Mouse (Mus musculus) hindlimb bud, embryonic 11.5 days (tissue): Measurements from ENCODE around the gene Stip1.
"Not testable (repeated sequence)": the region's sequence is repeated elsewhere in the genome, so short reads cannot be mapped to it uniquely, and the experiment has no call there.

Source experiments
- DNase-seq: peaks from one replicate; pipeline ENCODE4 v3.0.0-alpha.2; 2012; ENCODE audit warnings: low read depth, low spot score; ENCODE audit errors: extremely low spot score

Gene Stip1

GRCm38 (mm10) chr19:7039841-7040636, at the start of gene Stip1:
Stip1 (minus strand) TSS chr19:7039967.
- DNase-seq: peak; percentile 99

GRCm38 (mm10) chr19:7089050-7089449, 49.3 kb upstream of the Stip1 start:
- no peak for DNase-seq

- DNase-seq: no peak
Measured at GRCm38 (mm10) chr19:7088558-7088957, 48.8 kb upstream of the Stip1 start.

- no peak for DNase-seq
Measured at GRCm38 (mm10) chr19:7084734-7085133, 45.0 kb upstream of the Stip1 start.

GRCm38 (mm10) chr19:7083035-7083794, 43.4 kb upstream of the Stip1 start:
- DNase-seq: no peak

- DNase-seq: no peak
Measured at GRCm38 (mm10) chr19:7081516-7082266, 41.9 kb upstream of the Stip1 start.

- no peak for DNase-seq
Measured at GRCm38 (mm10) chr19:7078271-7078670, 38.5 kb upstream of the Stip1 start.

- DNase-seq: no peak
Measured at GRCm38 (mm10) chr19:7077666-7078065, 37.9 kb upstream of the Stip1 start.

- not testable (repeated sequence) for DNase-seq
Measured at GRCm38 (mm10) chr19:7075336-7075735, 35.6 kb upstream of the Stip1 start.

GRCm38 (mm10) chr19:7073997-7074781, 34.4 kb upstream of the Stip1 start:
- DNase-seq: no peak

GRCm38 (mm10) chr19:7072221-7072620, 32.5 kb upstream of the Stip1 start:
- no peak for DNase-seq

- no peak for DNase-seq
Measured at GRCm38 (mm10) chr19:7070775-7071174, 31.0 kb upstream of the Stip1 start.

GRCm38 (mm10) chr19:7069781-7070763, 30.3 kb upstream of the Stip1 start:
- no peak for DNase-seq

- DNase-seq: no peak
Measured at GRCm38 (mm10) chr19:7068661-7069531, 29.1 kb upstream of the Stip1 start.

- DNase-seq: peak; percentile 90
Measured at GRCm38 (mm10) chr19:7068136-7068535, 28.4 kb upstream of the Stip1 start.

GRCm38 (mm10) chr19:7067344-7068050, 27.7 kb upstream of the Stip1 start:
- no peak for DNase-seq

- no peak for DNase-seq
Measured at GRCm38 (mm10) chr19:7066828-7067342, 27.1 kb upstream of the Stip1 start.
